Mouse (Mus musculus) heart, adult 11 months (tissue): ENCODE data around the gene Asxl2.
"Not testable (repeated sequence)": the region's sequence is repeated elsewhere in the genome, so short reads cannot be mapped to it uniquely, and the experiment has no call there.

Experiments used
- DNase-seq: peaks from one replicate; pipeline ENCODE4 v3.0.0; 2022

Gene Asxl2

GRCm38 (mm10) chr12:3426530-3427034, at the start of gene Asxl2:
Gene Asxl2, plus strand, starts transcription at chr12:3426857.
- DNase-seq: peak; percentile 100

GRCm38 (mm10) chr12:3377190-3377589, 49.5 kb upstream of the Asxl2 start:
- DNase-seq: no peak

GRCm38 (mm10) chr12:3377755-3378154, 48.9 kb upstream of the Asxl2 start:
- no peak for DNase-seq

- DNase-seq: no peak
Measured at GRCm38 (mm10) chr12:3384860-3385259, 41.8 kb upstream of the Asxl2 start.

- no peak for DNase-seq
Measured at GRCm38 (mm10) chr12:3385271-3385670, 41.4 kb upstream of the Asxl2 start.

- DNase-seq: peak; percentile 92
Measured at GRCm38 (mm10) chr12:3385940-3386339, 40.7 kb upstream of the Asxl2 start.

- DNase-seq: no peak
Measured at GRCm38 (mm10) chr12:3387891-3388290, 38.8 kb upstream of the Asxl2 start.

- DNase-seq: no peak
Measured at GRCm38 (mm10) chr12:3389394-3389793, 37.3 kb upstream of the Asxl2 start.

- no peak for DNase-seq
Measured at GRCm38 (mm10) chr12:3390071-3390470, 36.6 kb upstream of the Asxl2 start.

GRCm38 (mm10) chr12:3390577-3391262, 35.9 kb upstream of the Asxl2 start:
- DNase-seq: peak; percentile 96

GRCm38 (mm10) chr12:3391276-3391675, 35.4 kb upstream of the Asxl2 start:
- no peak for DNase-seq

- DNase-seq: no peak
Measured at GRCm38 (mm10) chr12:3393140-3393539, 33.5 kb upstream of the Asxl2 start.

GRCm38 (mm10) chr12:3396931-3397330, 29.7 kb upstream of the Asxl2 start:
- DNase-seq: no peak

- DNase-seq: not testable (repeated sequence)
Measured at GRCm38 (mm10) chr12:3405662-3406061, 21.0 kb upstream of the Asxl2 start.

- DNase-seq: no peak
Measured at GRCm38 (mm10) chr12:3406585-3406984, 20.1 kb upstream of the Asxl2 start.

- no peak for DNase-seq
Measured at GRCm38 (mm10) chr12:3414956-3415355, 11.7 kb upstream of the Asxl2 start.

- no peak for DNase-seq
Measured at GRCm38 (mm10) chr12:3418761-3419160, 7.9 kb upstream of the Asxl2 start.

GRCm38 (mm10) chr12:3420519-3420918, 6.1 kb upstream of the Asxl2 start:
- DNase-seq: peak; percentile 63

GRCm38 (mm10) chr12:3422786-3423185, 3.9 kb upstream of the Asxl2 start:
- DNase-seq: peak; percentile 80

- DNase-seq: peak; percentile 93
Measured at GRCm38 (mm10) chr12:3424179-3424578, 2.5 kb upstream of the Asxl2 start.

- DNase-seq: peak; percentile 85
Measured at GRCm38 (mm10) chr12:3425375-3426341, 999 bp upstream of the Asxl2 start.

- peak; percentile 99 for DNase-seq
Measured at GRCm38 (mm10) chr12:3427067-3427889, 621 bp downstream of the Asxl2 start.
